Mouse (Mus musculus) ES-Bruce4 (cell line): ENCODE measurements around the gene Arhgap44.

Experiments used
- CTCF ChIP-seq: IDR thresholded peaks from one replicate; pipeline ENCODE4 v1.8.1; 2011; ENCODE audit warnings: low read depth, low read length
- EP300 ChIP-seq: IDR thresholded peaks from 2 replicates; pipeline ENCODE4 v1.6.1; 2011; ENCODE audit warnings: low read depth, low read length; ENCODE audit not compliant: insufficient read depth
- POLR2A ChIP-seq: IDR thresholded peaks from one replicate; pipeline ENCODE4 v1.8.1; 2011; ENCODE audit warnings: low read length; ENCODE audit not compliant: insufficient read depth

- TF ChIP-seq CTCF (no peak), POLR2A (no peak), EP300 (no peak)
Measured at GRCm38 (mm10) chr11:65022771-65023170, 140.0 kb downstream of the Arhgap44 start.
